Mouse (Mus musculus) embryo, embryonic 11 days (tissue): Measurements from ENCODE around the gene Fgfr2.

Experiments
- DNase-seq: peaks from one replicate; pipeline ENCODE4 v3.0.0-alpha.2; 2015

The Fgfr2 gene

GRCm38 (mm10) chr7:133085408-133085807 is 37.7 kb downstream of the Fgfr2 start:
- DNase-seq, result no peak

- DNase-seq, result no peak
These were observed 39.1 kb downstream of the Fgfr2 start for GRCm38 (mm10) chr7:133083936-133084614.

GRCm38 (mm10) chr7:133078929-133079328 is 44.2 kb downstream of the Fgfr2 start:
- DNase-seq, result no peak

- peak; percentile 27 for DNase-seq
These were observed 48.6 kb downstream of the Fgfr2 start for GRCm38 (mm10) chr7:133074462-133075133.

GRCm38 (mm10) chr7:133073147-133073651 is 50.0 kb downstream of the Fgfr2 start:
- peak; percentile 19 for DNase-seq

GRCm38 (mm10) chr7:133072535-133072934 is 50.6 kb downstream of the Fgfr2 start:
- DNase-seq, result peak; percentile 19

- DNase-seq, result peak; percentile 16
These were observed 55.8 kb downstream of the Fgfr2 start for GRCm38 (mm10) chr7:133067321-133067841.

GRCm38 (mm10) chr7:133066776-133067175 is 56.4 kb downstream of the Fgfr2 start:
- DNase-seq, result no peak

GRCm38 (mm10) chr7:133062055-133062454 is 61.1 kb downstream of the Fgfr2 start:
- no peak for DNase-seq

GRCm38 (mm10) chr7:133060170-133060569 is 63.0 kb downstream of the Fgfr2 start:
- DNase-seq, result no peak

GRCm38 (mm10) chr7:133059517-133060104 is 63.5 kb downstream of the Fgfr2 start:
- no peak for DNase-seq

- DNase-seq, result no peak
These were observed 64.0 kb downstream of the Fgfr2 start for GRCm38 (mm10) chr7:133059150-133059509.

- DNase-seq, result no peak
These were observed 64.5 kb downstream of the Fgfr2 start for GRCm38 (mm10) chr7:133058496-133059149.

GRCm38 (mm10) chr7:133056924-133057323 is 66.2 kb downstream of the Fgfr2 start:
- no peak for DNase-seq

- DNase-seq, result no peak
These were observed 68.7 kb downstream of the Fgfr2 start for GRCm38 (mm10) chr7:133054486-133054885.

GRCm38 (mm10) chr7:133053757-133054156 is 69.4 kb downstream of the Fgfr2 start:
- no peak for DNase-seq

- no peak for DNase-seq
These were observed 70.3 kb downstream of the Fgfr2 start for GRCm38 (mm10) chr7:133052819-133053218.

- DNase-seq, result no peak
These were observed 72.5 kb downstream of the Fgfr2 start for GRCm38 (mm10) chr7:133050681-133051080.

- DNase-seq, result no peak
These were observed 75.0 kb downstream of the Fgfr2 start for GRCm38 (mm10) chr7:133048085-133048630.

GRCm38 (mm10) chr7:133047287-133047686 is 75.9 kb downstream of the Fgfr2 start:
- DNase-seq, result no peak

- DNase-seq, result no peak
These were observed 78.4 kb downstream of the Fgfr2 start for GRCm38 (mm10) chr7:133044721-133045120.

- no peak for DNase-seq
These were observed 81.4 kb downstream of the Fgfr2 start for GRCm38 (mm10) chr7:133041784-133042183.
